Mouse (Mus musculus) neutrophil, adult 5-6 weeks (primary cell): ENCODE results near the gene Efcab9. TPM values are rescaled to one million over a fixed set of nuclear protein-coding genes. Genes with fewer than 3 reads are reported as not detected.
A peak's percentile ranks its signal among the peaks of the same experiment; 100 is the strongest.

ENCODE experiments used
- ATAC-seq: fragments of 151-379, 151-347 bp; 2 replicates; pipeline ENCODE4 v1.8.0; 2017; ENCODE audit warnings: mild to moderate bottlenecking, moderate TSS enrichment; ENCODE audit not compliant: insufficient number of reproducible peaks, poor library complexity, low FRiP score, severe bottlenecking; ENCODE audit errors: extremely low read depth
- total RNA-seq: library from RNA; stranded (forward); fragments of 200-1000 nt; gene quantifications from 2 replicates; pipeline ENCODE4 v1.2.3, GENCODE M21; 2017

Gene Efcab9
- total RNA-seq, 1 experiment from 2014 or later = 4.9 TPM

DNA sequence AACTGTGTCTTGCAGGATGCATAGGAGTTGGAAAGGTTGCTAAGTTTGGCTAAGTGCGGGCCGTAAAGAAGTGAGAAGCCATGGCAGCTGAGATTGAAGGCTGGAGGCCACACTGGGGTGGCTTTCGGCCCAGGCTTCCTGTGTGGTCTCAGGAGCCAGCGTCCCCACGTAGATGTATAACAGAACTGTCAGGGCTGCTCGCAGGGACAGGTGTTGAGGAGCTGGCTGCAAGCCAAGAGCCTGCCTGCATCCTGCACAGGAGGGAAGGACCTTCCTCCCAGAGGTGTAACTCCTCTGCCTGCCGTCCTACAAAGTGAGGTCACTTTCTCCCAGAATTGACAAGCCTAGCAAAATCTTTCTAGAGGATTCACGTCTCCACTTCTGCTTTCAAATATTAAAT, 26.8 kb upstream of the Efcab9 start:
- ATAC-seq = no peak

- peak; percentile 20; the same call in 1 of the 2 replicates for ATAC-seq
These were observed 26.1 kb upstream of the Efcab9 start for GRCm38 (mm10) chr11:32558026-32558425.

GRCm38 (mm10) chr11:32556333-32556990, 24.6 kb upstream of the Efcab9 start:
- ATAC-seq = no peak

DNA sequence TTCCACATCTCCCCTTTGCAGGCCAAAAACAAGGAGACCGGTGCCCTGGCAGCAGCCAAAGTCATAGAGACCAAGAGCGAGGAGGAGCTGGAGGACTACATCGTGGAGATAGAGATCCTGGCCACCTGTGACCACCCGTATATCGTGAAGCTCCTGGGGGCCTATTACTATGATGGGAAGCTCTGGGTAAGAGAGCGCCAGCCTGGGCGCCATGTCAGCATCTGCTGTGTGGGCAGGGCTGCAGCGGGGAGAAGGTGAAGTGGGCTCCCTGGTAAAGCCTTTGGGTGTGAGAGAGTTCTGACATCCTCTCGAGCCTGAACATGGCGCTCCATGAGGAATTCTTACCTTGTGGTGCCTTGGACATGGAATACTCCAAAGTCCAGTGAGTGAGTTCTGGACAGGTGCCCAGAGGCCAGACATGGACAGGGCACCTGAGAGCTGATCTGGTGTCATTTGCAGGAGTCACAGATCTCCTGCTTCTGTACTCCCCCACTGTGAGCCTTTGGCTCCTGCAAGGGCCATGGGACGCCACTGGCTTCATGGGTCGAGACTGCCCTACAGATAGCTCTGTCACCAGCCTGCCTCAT, 23.3 kb upstream of the Efcab9 start:
- ATAC-seq = no peak

DNA sequence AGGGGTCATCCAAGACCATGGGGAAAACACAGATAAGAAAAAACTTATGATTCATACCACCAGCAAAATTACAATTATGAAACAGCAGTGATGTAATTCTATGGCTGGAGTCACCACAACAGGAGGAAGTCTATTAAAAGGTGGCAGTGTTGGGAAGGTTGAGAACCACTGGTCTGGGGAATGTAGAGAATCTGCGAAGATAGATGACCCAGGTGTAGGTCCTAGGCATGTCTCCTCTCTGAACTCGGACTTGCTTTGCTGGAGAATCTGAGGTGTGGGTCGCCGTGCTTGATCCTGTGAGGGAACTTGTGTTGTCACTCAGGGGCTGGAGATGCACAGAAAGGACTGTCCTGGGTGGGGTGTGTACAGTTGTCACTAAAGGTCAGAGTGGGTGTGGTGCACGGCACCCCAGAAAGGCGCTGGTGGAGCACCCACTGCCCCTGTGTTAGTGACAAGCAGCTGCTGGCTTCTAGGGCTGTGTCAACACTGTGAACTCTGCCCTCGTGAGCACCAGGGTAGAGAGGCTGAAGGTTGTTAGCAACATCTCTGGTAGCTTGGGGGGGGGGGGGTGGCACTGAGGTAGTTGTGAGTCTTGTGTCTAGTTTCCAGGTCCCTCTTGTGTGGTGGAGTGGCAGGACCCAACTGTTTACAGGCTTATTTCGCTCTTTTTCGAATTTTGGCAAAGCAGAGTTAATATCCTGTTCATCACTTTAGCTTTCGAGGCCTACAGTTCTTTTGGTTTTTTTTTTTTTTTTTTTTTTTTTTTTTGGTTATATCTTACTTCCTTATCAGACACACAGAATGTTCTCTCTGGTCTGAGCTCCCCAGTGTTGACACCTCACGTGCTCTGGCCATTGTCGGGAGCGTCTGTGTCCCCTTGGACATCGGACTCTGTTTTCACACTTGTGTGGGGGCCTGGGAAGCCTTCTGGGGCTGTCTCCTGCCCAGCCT, 22.5 kb upstream of the Efcab9 start:
- peak; percentile 10; the same call in 1 of the 2 replicates for ATAC-seq

- peak; percentile 62; the same call in 1 of the 2 replicates for ATAC-seq
These were observed 21.6 kb upstream of the Efcab9 start for GRCm38 (mm10) chr11:32553311-32554140.

DNA sequence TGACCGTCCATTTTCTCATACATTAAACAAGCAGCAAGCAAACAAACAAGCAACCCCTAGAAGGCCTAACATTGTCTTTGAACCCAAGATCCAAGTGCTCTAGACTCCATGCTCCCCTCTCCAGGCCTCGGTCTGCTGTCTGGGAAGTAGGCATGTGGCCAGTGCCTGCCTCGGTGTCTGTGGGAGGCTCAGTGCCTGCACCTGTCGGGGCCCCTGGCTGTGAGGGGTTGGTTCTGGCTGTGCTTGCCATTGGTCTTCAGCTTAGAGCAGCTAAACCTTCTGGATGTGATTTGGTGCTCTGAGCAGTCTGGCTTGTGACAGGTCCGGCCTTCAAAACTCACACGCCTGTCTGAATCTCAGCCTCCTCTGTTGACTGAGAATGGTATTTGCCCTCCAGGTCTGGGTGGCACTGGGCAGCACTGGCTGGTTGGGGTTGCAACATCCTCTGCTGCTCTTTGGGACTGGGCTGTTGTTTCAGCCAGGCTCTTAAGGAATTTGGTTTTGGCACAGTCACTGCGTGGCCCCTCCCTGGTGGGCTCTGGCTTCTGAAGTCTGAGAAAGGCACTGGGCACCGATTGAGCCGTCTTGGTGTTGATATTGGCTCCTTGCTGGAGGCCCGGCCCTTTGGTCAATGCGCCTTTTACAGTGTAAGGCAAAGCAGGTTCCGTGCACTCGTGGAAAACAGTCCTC, 20.7 kb upstream of the Efcab9 start:
- ATAC-seq = no peak

DNA sequence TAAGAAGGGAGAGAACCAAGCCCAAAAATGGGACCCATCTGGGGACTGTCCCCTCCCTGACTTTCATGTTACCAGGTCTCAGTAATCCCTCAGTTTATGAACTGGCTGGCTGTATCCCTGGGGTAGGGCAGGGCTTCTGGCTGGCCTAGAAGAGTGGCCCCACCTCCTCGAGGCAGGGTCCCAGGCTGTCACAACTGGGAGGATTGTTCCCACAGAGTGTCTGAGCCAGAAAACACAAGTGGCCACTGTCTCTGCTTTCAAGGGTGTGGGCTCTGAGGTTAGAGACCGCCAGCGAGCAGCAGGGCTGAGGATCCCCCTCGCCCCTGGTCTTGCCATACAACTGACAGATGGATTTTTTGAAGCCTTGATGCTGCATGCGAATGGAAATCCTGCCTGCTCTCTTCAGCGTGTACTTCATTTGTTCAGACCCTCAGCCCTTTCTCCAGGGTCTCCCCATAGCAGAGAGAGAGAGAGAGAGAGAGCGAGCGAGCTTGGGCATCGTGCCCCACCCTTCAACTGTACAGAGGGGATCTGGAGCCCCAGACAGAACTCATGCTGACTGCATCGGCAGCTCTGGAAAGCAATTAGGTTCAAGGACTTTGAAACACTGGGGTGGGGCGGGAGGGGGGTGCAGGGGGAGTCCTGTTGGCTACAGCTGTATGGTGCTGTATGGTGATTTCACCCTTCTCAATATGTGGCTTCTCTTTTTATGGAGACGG, 19.9 kb upstream of the Efcab9 start:
- no peak for ATAC-seq

GRCm38 (mm10) chr11:32551056-32551455, 19.2 kb upstream of the Efcab9 start:
- no peak for ATAC-seq

DNA sequence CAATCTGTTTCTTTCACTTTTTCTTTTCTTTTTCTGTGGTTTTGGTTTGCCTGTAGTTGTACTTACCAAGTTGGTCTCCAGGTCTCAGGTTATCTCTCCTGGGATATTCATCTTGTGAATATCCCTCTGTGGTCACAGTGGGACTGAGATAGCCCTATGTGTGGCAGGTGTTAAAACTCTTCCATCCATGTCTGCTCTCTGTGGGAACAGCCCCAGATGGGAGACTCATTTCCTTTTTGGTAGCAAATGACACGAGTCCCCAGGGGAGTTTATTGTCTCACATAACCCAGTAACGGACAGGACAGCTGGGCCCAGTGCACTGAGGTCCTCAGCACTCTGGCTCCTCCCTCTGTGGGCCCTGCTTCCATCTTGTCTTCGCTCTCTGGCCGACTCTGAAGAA, 18.2 kb upstream of the Efcab9 start:
- ATAC-seq = no peak

DNA sequence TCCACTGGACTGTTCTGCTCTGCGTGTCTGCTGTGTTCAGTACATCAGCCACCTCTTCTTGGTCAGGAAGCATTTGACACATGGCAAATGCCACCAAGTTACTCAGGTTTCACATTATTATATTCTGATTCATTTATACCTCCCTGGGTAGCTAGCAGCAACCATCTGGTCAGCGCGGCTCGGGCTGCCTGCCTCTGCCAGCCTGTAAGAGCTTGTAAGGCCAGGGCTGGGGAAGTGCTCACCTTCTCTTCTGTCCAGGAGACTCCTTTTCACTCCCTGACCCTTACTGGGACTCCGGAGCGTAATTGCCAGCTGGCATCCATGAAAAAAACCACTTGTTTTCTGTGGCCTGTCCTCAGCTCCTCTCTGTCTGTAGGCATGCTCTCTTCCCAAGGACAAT, 17.4 kb upstream of the Efcab9 start:
- ATAC-seq = no peak

DNA sequence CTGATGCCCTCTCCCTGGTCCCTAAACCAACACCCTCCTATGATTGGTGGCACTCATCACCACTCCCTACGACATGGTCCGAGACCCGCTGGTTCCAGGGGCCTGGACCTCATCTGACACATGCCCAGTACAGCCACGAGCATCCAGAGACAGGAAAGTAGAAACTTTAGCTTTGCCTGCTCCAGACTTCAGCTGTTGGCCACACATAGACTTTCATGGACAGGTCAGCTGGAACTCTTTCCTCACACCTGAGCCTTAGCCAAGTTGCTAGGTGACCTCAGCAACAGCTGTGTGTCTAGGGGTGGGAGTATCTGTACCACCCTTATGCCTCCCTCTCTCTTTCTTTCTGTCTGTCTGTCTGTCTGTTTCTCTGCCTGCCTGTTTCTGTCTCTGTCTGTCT, 16.4 kb upstream of the Efcab9 start:
- no peak for ATAC-seq

DNA sequence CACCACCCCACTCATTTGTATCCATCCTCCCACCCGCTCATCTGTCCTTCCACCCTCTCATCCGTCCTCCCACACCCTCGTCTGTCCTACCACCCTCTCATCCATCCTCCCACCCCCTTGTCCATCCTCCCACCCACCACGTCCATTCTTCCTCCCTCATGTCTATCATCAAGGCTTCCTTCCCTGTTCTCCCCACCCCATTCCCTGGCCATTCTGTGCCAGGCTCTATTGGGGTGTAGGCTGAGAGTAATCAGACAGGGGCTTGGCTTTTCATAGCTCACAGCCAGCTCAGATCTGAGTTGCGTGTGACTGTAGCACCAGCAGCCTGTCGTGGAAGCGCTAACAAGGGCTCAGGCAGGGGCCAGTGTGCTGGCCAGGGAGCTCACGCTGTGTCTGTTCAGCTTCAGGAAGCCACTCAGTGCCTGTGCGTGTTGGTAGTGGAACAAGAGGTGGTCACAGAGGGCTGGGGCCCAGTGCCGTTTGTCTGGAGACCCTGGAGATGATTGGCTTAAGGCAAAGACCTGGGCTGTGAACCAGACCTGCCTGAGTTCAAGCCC, 15.6 kb upstream of the Efcab9 start:
- no peak for ATAC-seq

DNA sequence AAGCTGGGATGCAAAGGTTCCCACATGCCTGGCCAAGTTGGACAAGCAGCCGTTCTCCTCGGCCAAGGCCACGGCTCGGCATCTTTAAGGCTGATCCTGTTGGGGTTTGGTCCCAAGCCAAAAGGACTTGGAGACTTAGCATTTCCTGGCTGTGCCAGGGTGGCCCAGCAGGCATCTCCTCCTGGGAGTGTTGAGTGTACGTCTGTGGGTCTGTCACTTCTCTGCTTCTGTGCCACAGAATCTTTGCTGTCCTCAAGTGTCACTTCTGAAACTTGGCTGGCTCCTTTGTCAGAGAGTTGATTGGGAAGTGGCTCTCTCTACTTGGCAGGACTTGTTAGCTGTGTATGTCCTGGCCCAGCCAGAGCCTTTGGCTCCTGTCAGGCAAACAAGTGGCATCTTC, 14.6 kb upstream of the Efcab9 start:
- ATAC-seq = no peak

- ATAC-seq = no peak
These were observed 13.7 kb upstream of the Efcab9 start for GRCm38 (mm10) chr11:32545605-32546004.

- ATAC-seq = no peak
These were observed 12.6 kb upstream of the Efcab9 start for GRCm38 (mm10) chr11:32544497-32544896.

DNA sequence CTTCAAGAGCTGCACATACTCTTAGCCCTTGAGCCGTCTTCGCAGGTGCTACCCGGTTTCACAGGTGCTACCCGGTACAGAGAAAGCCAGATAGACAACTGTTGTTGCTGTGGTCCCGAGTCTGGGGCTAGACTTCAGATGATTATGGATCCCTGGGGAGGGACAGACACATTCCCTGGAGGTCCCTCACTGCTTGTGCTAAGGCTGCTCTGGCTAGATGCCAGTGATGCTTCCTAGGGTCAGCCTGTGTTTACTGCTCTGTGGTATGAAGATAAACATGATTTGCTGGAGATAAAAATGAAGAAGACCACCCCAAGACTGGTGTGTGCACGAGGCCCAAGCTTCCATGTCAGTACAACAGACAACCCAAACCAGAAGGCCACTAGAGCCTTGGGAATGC, 12.2 kb upstream of the Efcab9 start:
- no peak for ATAC-seq
